Mouse (Mus musculus): ENCODE results near the gene Astn1. TPM values are rescaled to one million over a fixed set of nuclear protein-coding genes. Genes with fewer than 3 reads are reported as not detected.

Gene Astn1
- total RNA-seq, 2 experiments from 2014 or later = 4.8 to 6.4 TPM

DNA sequence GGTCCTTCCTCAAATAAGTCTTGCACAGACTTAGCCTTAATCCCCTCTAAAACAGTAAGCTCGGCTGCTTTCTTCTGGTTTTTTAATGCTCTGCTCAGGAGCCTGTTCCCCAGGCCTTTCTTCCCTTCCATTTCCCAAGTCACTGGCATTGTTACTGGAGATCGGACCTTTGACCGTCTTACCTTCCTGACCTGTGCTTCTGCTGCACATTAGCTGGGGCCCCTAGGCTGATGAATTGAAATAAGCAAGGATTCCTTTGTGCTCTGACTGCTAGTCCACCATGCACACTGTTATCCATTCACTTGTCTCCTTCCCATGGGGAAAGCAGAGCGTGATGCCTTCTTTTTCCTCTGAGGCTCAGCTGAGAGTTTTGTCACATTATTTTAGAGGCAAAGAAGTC, 255.9 kb downstream of the Astn1 start:
- DNase-seq = no peak

DNA sequence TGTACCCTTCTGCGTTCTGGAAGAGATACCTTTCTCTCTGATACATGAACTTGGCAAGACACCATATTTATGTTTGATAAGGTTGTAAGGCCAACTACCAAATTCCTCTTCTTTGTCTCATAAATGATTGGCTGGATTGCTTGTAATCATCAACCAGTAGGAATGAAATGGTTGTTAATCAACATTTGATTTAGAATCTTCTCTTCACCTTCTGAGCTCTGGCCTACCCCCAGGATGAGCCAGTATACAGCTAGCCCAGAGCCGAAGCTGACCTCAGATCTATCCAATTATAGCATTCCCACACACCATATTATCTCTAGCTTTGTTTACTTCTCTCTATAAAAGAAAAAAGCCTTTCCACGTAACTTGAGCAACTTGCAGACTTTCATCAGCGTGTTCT, 270.9 kb downstream of the Astn1 start:
- DNase-seq = no peak

DNA sequence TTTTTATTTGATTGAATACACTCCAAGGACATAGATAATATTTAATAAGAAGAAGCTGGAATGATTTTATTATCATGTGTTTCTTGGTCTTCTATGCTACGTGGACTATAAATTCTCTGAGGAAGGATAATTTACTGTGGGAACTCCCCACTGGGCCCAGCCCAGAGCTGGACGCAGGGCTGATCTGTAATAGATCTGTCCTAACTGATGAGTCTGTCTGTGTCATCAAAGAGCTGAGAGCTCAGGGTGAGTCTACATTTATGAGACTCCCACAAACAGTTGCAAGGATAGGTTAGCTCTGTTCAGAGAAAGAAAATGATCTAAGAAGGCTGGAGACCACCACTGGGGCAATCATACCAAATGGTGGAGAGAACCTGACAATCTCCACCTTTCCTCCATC, 271.4 kb downstream of the Astn1 start:
- no peak for DNase-seq

DNA sequence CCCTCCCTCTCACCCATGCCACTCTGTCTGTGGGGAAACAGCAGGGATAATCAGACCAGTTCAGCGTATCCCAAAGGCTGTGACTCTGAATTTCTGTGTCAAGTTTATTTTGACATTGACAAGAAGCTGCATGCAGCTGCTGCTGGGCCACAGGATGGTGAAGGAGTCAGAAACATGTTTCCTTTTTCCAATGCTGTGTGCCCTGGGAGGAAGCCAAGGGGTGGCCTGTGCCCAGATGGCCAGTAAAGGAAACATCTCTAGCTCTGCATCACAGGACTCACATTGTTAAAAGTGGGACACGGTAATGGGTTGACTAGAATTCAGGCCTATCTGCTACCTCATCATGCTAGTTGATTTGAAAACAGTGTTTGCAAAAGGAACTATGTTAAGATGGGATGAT, 279.2 kb downstream of the Astn1 start:
- DNase-seq = no peak

DNA sequence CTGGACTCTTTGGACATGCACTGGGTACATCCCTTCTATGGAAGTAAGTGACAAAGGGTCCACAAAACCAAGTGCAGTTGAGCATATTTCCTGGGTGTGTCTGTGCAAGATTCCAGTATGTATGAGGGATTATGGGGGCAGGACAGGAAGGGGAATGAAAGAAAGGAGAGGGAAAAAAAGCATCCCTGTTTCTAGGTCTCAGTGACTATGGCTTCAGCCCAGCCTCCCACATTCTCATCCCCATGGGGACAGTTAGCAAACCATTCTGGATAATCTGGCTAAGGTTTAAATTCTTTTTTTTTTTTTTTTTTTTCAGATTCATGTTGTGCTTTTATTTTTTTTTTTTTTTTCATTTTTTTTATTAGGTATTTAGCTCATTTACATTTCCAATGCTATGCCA, 280.2 kb downstream of the Astn1 start:
- DNase-seq = no peak

DNA sequence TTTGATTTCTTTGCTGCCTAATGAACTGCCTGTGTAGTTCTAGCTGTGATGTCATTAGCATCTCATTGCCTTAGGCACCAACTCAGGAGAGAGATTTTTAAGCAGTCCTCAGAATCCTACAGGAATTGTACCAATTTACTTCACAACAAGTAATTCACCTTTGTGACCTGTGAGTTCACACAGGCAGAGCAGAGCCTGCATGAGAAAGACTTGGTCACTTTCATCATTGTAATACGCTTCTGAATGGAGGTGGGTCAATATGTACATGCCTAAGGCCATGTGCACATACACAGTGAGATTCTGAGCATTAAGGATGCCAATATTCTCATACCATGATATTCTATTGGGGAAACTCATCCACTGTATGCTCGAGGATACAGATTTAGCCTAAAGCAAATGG, 290.7 kb downstream of the Astn1 start:
- DNase-seq = no peak

DNA sequence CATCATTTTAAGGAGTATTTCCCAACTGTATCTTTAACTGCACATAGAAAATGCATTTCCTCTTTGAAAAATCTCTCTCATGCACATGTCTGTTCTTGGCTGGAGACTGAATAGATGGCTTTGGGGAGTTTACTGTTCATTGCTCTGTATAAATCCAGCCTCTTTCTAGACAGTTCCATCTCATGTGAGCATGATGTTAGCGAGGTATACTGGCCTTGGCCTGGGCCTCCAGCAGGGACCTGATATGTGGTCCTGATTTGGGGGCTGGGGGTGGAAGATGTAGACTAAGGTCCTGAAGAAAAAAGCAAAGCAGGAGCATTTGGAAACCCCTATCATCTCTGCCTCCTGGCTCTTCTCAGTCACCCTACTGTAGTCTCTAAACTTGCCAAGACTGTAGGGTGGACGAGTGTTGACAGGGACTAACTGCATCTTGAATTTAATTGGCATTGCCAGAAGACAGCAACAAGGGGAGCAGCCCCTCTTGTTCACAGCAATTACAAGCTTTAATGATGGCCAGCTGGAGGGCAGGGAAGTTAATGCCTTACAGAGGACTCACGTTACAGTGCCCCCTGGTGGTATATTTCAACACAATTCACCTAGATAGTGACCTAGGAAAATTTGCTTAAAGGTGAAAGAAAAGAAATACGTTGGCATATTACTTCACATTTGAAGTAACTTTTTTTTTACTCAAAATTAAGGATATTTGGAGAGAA, 291.9 kb downstream of the Astn1 start:
- peak; percentile 10 to 47 for DNase-seq

DNA sequence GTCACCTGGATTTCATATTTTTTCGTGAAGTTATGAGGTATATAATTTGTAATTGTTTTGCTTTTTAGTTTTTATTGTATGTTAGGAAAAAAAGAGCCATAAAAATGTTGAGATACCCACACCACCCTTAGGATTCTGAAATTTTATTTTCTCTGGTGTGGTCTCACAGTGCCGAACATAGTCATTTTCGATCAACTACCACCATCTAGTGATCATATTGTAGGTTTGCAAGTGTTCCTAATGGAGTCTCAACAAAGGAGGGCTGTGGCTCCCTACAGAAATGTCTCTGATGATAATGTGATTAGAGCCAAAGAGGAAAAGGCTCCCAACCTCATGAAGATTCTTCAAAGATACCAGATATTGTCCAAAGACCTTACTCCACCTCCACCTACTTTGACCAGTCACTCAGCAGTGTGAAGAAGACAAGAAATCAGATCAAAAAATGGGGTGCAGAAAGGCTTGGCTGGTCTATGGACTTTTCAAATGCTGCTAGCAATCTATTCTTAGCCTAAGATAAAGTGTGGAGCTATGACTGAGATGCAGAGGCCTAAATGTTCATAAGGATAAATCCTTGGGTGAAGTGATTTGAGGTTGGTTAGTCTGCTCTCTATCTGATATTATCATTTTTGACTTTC, 292.6 kb downstream of the Astn1 start:
- no peak for DNase-seq

DNA sequence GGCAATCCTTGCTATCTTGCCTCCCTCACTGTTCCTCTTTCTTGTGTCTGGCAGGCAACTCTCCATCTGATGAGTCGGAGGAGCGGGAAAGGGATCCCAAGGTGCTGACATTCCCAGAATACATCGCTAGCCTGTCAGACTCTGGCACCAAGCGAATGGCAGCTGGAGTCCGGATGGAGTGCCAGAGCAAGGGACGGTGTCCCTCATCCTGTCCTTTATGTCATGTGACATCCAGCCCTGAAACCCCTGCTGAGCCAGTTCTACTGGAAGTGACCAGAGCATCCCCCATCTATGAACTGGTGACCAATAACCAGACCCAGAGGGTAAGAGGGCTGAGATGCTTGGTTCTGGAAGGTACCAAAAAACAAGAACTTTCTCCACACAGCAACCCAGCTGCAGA, 294.9 kb downstream of the Astn1 start:
- DNase-seq = no peak

DNA sequence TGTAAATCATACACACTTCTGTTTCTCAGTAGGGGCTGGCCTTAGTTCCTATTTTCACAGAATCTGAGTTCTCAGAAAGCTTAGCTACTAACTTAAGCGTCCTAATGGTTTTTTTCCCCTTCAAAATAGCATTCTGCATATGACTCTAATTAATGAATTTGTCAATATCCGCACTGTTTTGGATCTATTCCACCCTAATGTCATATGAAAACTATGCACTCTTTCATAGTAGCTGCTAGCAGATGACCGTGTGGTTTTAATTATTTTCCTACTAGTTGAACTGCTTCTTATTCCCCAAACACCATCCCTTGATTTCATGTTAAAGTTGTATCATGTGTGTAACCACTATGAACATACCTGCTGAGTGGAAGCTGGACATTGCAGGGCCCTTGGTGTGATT, 303.9 kb downstream of the Astn1 start:
- no peak for DNase-seq

DNA sequence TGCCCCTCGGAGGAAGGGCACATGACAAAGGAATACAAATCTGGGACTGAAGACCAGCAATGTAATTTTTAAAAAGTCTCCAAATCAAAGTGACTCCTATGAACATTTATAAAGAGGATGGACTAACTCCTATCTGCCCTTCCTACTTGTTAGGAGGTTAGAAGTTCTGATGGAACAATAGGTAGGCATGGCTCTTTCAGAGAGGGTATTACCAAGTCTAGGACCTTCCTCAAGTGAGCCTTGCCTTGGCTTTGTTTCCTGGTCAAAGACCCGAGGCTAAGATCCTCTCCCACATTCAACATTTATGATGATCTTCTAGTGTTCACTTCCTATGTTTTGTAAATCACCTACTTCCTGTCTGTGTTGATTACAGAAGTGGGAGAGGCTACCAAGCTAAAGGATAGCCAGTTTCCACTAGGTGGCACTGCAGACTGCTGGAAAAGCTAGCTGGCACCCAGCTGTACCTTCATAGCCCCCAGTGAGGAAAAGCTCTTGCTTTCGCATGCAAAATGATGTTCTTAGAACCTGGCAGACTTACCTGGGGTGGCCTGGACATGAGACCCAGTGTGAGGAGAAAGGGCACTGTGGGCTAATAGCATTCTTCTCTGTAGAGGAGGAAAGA, 308.0 kb downstream of the Astn1 start:
- DNase-seq = peak; percentile 63 to 78

DNA sequence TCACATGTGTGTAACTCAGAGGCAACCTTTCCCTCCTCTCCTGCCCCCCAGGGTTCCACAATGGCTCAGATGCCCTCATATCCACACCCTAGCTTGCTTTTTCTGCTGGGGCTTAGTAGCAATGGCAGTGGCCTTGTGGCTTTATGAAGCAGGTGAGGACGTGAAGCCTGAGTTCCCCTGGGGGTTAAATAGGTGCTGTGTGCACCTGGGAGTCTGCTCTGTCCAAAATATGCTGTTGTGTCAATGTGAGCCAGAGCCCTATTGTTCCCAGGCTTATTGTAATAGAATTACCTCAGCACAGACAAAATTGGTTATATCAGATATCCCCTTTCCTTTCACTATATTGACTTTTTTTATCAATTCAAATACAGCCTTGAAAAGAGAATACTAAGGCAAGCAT, 325.7 kb downstream of the Astn1 start:
- no peak for DNase-seq

DNA sequence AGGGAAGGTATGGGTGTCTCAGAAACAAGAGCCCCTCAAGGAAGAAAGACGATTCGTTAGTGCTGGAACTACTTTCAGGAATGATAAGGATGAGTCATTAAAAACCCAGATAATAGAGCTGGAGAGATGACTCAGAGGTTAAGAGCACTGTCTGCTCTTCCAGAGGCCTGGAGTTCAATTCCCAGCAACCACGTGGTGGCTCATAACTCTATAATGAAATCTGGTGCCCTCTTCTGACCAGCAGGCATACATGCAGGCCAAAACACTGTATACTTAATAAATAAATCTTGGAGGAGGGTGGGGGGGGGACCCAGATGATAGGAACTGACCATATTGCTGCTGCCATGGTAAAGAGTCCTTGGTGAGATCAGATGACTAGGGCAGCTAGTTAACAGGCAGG, 335.4 kb downstream of the Astn1 start:
- no peak for DNase-seq

DNA sequence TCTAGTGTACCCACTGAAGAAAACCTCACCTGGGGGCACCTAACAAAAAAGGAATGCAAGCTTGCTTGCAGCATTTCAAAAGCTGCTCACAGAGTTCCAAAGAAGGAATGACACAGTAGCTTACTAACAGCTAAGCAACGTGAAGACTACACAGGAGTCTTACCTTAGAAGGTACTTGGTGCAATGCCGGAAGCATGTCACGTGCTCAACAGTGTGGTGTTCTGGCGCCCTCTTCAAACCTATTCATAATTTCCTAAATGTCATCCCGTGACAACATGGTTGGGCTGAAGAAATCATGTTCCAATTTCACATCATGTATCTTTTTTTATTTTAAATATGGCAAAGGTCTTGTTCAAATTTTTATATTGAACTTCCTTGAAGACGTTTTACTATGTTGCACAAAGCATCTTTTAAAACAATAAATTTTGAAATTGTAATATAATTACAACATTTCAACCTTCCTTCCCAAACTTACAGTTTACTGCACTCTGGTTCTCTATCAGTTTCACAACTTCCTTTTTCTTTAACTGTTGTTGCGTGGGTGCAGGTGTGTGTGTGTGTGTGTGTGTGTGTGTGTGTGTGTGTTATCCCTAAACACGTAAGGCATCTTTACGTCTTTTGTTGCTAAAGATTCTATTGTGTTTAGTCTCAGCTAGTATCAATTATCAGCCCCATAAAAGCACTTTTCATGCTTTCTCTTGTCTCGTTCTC, 335.9 kb downstream of the Astn1 start:
- no peak for DNase-seq

DNA sequence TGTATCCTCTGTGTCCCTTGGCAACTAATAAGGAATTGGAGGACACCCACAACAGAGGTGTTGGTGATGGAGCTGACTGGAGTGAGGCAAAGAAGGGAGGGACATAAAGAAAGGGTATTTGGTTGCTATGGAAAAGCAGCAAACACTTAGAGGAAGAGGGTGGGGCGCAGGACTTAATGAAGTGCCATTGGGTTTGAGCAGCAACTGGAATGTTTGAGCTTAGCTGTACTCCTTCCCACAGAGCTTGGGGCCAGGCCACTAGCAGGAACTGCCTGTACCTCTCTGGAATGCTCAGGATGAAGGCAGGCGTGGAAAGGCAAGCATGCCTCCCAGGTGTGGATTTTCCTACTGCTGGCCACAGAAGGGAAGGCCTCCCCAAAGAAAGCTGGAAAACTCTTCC, 337.2 kb downstream of the Astn1 start:
- no peak for DNase-seq

DNA sequence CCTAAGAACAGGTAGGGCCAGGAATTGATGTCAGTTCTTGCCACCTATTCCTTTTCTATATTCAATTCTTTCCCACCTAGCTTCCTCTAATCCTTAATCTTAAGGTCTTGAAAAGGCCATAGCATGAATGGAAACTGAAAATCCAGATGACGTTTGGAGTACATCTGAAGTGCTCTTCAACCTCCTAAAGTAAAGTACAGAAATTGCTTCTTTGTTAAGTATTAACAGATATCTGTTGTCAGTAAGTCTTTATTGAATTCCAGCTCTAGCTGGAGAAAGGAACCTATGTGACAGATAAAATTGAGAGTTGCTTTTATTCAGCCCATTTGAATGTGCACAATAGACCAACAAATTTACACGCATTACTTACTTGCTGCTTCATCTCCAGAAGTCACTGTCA, 338.1 kb downstream of the Astn1 start:
- no peak for DNase-seq

DNA sequence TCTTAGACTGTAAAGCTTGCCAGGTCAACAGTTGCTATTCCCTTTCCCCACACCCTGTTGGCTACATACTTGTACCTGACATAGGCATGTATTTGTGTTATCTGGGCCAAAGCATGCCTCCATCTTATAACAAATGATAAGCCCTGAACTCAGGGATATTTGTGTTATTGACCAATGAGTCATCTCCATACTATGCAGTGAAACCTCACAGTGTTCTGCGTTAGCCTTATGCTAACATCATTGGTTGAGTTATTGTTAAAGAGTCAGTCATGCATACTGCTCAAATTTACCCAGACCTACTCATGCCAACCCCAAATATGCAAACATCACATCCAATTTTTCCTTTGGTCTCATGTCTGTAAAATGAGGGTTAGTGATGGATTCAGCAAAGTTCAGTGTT, 339.3 kb downstream of the Astn1 start:
- DNase-seq = no peak

DNA sequence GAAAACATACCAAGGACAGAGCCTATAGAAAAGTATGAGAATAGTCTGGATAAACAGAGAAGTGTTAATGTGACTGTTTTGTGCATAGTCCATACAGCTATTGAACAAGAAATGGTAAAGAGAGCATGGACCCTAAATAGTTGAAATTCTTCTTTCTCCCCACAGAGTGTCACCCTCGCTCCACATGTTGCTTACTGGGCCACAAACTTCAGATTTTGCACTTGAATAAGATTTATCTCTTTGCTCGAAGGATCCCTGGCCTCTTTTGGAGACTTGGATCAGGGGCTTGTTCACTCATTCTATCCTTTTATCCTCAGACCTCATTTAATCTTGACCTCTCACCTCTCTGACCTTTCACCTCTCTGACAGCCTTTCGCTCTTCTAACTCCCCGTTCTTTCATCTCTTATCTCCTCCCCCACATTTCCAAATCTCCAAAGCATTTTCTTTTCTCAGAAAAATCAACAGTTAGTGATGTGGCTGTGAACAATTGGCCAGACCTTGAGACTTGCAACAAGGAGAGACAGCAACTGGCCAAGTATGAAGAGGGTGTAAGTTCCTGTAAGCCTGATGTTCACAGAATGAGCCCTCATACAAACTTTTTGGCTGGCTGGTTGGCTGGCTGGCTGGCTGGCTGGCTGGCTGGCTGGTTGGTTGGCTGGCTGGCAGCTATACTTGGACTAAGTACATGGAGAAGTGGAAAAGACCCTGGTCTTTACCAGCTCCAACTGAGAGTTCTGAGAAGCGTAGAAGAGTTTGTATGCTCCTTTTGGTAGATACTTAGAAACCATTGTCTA, 351.4 kb downstream of the Astn1 start:
- peak; percentile 7 to 29 for DNase-seq

DNA sequence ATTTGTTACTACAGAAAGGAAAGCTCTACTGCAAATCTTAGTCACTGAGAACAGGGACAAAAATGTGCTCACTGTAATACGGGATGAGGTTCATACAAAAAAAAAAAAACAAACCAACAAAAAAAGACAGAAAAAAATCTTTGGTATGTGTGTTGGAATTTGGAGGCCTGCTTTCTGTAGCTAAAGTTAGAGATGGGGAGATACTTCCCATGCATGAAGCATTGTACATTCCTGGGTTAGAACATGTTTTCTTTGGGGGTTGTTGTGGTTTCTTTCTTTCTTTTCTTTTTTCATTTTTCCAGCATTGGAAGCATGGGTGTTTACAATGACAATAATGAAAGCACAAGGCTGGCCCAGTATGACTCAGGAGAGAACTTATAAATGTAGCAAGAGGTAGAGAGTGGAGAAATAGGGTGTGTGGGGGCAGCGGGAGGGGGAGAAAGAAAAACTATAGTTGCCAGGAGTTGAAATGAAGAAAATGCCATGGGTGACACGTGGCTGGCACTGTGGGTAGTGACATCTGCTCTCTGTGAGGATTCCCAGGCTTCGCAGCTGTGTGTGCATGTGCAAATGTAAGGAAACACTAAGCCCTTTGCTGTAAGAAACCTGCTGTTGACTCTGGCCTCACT, 370.9 kb downstream of the Astn1 start:
- DNase-seq = no peak

DNA sequence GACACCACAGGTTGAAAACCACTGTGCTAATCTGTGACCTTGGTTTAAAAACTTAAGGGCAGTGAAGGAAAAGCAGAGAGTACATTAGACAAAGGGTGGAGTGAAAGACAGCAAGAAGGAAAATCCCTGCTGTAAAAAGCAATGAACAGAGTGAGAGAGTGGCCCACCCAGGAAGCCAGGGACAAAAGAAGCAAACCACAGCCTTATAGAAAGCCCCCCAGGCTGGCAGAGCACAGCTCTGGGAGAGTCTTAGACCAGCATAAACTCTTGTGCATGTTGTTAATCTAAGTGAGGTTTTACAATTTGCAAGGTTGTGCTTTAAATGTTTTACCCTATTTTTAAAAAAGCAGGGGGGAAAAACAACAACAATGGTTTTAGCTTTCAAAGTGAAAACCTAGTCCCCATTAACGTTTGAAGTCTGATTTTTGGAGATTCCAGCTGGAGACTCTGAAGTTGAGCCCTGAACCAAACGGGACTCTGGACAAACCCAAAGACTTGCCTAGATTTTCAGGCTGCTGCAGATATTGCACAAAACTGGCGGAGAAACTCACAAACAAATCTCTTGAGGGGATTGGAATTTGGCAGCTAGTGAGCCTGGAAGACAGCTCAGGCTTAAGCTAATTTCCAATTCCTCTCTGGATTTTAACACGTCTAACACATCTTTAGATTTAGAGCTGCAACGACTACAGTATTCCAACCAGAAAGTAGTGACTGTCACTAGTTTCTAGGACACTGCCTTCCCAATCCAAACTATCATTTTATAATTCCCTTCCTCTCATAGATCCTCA, 377.3 kb downstream of the Astn1 start:
- DNase-seq = peak in 1 of 2 experiments; percentile 3

All from adrenal gland, postnatal 36 days (tissue).